Mouse (Mus musculus): ENCODE measurements around the gene Fgf22.
"Not testable (repeated sequence)": the region's sequence is repeated elsewhere in the genome, so short reads cannot be mapped to it uniquely, and the experiment has no call there.

The Fgf22 gene

DNA sequence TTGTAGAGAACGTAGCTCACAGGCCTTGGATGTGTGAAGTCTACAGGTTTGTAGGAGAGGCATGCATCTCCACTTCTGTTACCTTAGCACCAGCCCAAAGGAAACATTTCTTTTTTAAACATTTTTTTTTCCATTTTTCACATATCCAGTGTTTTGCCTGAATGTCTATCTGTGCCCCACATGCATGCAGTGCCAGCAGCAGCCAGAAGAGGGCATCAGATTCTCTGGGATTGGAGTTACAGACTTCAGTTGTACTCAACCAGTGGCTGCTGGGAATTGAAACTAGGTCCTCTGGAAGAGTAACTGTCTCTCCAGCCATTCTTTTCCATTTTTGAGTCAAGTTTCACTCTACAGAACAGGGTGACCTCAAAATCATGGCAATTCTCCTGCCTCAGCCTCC, 22.4 kb upstream of the Fgf22 start:
- DNase-seq (ENCODE audit: low read depth, low spot score) = no peak

GRCm38 (mm10) chr10:79733847-79734246, 21.0 kb upstream of the Fgf22 start:
- no peak for DNase-seq (ENCODE audit: low read depth, low spot score)

GRCm38 (mm10) chr10:79735361-79735760, 19.5 kb upstream of the Fgf22 start:
- no peak for DNase-seq (ENCODE audit: low read depth, low spot score)

DNA sequence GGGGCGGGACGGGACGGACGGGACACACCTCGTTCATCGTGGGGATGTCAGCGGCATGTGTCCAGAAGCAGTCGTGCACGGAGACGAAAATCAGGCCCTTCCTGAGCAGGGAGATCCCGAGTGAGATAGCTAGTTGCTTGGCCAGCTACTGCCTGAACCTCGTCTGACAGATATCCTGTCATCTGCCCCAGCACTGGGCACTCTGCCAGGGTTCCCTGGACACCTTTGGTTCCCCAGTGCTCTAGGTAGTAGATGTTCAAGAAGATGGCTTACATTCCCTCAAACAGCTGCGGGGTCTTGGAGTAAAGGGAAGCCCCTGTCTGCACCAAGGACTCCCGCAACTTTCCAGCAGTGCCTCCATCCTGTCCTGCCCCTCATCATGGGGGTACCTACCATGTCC, 18.2 kb upstream of the Fgf22 start:
- no peak for DNase-seq (ENCODE audit: low read depth, low spot score)

DNA sequence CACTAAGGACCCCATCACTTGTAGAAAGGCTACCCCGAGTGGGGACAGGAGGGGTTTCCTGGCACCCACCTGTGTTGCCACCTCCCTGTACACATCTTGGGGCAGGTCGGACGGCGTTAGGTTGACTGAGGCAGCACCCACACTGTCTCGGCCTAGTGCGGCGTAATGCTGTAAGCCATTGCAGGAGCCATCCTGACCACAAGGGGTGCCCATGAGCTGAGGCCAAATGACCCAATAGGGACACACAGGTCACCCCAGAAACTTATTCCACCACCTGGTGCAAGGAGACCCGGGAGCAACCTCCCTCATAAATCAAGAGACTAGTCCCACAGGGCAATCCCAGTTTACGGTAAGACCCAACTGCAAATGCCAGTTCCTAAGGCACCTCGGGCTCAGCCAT, 16.6 kb upstream of the Fgf22 start:
- DNase-seq (ENCODE audit: low read depth, low spot score) = no peak

DNA sequence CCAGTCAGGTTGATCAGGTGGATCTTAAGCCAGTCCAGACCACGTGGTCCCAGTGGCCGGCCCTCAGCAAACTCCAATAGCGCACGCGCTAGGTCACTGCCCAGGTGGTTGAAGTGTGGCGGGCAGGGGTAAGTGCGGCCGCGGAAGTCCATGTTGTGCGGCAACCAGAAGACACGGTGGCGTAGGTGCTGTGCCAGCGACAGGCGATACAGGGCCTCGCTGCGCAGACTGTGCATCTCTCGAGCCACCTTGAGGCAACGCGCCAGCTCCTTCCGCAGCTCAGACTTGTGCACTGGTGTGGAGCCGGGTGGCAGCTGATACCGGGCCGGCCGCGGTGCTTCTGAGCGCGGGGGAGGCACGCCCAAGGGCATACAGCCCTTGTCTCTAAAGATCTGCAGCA, 15.6 kb upstream of the Fgf22 start:
- DNase-seq (ENCODE audit: low read depth, low spot score) = no peak

GRCm38 (mm10) chr10:79740863-79741262, 14.0 kb upstream of the Fgf22 start:
- DNase-seq (ENCODE audit: low read depth, low spot score) = no peak

DNA sequence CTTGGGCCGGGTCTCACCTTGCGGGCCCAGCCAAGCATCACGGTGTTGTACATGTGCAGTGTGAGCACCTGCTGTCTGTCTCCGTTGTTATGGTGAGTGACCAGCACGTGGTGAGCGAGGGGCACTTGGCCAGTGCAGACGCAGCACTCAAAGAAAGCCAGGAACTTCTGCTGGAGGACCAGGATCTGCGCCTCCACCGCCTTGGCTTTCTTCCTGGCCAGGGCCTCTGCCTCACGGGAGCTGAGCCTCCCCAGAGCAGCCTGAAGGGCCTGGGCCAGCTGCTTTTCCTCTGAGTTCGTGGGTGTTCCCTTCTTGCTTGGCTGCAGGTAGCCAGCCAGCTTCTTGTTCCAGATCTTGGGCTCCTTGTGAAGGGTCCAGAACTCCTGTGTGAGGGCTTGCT, 11.7 kb upstream of the Fgf22 start:
- DNase-seq (ENCODE audit: low read depth, low spot score) = no peak

DNA sequence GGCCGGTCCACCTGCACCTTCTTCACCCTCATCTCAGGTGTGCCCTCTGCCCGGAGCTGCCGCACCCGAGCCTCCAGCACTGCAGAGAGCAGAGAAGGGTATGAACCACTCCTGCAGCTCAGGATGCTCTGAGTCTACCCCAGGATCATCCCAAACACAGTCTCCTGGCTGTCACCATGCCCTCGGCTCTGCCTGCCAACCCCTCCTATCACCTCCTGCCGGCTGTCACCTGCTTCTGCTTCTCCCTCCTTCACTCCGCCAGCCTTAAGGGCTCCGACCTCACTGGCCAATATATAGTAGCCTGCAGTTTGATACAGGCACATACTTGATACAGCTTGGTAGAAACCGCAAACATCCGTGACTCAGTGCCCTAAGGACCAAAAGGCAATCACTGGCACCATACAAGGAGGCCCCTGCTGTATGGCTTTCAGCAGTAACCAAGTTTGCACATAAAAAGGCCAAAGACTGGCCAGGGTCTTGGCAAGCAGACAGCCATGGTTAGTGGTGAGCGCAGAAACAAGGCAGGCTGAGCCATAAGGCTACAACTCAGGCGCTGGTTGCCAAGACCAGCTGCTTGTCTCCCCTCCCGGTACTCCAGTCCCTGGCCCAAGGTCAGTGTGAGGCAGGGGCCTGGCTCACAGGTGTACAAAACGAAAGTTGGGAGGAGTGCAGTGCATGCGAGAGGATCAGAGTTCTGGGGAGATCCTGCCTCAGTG, 11.1 kb upstream of the Fgf22 start:
- no peak for DNase-seq (ENCODE audit: low read depth, low spot score)

DNA sequence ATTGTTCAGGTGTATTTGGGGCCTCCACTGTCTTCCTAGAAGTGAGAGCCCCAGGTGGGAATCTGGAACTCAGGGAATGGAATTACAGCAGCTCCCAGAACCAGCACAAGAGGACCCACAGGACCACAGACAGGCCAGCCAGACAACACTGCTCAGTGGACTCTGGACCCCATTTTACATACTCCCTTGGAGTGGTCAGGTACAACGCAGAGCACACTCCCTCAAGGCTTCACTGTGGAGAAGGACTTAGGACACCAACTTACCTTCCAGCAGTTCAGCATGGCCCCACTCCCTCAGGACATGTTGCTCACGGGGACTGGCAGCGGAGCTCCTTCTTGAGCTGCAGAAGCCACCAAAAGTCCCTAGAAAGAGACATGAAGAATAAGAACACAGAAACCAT, 9.5 kb upstream of the Fgf22 start:
- DNase-seq (ENCODE audit: low read depth, low spot score) = no peak

DNA sequence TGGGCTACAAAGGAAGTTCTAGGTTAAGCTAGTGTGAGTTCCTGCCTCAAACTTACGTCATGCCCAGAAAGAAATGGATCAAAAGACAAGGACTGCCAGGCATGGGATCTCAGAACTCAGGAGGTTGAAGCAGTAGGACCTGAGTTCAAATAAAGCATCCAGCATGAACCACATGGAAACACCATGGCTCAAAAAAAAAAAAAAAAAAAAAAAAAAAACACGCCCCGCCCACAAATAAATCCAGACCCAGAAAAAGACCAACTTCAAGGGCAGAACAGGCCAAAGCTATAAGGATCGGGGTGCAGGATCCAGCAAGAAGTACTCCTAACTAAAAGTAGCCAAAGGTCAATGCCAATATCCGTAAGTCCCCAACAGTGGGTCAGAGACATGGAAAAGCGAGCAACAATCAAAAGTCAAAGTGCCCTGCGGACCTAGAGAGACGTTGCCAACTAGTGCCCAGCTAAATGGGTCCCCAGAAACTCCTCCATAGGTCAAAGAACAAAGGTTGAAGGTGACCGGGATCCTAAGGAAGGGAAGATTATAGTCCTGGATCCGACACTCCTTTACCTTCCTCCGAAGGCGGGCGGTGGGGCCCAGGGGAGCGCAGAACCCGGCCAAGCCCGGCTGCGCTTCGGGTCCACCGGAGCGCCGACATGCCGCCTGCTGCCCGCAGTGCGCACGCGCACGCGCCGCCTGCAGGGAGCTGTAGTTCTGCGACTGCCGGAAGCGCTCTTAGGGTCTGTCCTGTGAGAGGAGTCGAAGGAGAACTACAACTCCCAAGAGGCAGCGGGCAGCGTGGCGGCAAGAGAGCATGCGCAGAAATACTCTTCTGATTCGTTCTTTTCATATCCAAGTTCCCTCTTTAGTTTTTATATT, 8.7 kb upstream of the Fgf22 start, which contains the start of gene Polrmt:
Gene Polrmt, minus strand, starts transcription at position 684 of the 876 bp plus-strand sequence.
- DNase-seq (ENCODE audit: low read depth, low spot score) = peak; percentile 94

DNA sequence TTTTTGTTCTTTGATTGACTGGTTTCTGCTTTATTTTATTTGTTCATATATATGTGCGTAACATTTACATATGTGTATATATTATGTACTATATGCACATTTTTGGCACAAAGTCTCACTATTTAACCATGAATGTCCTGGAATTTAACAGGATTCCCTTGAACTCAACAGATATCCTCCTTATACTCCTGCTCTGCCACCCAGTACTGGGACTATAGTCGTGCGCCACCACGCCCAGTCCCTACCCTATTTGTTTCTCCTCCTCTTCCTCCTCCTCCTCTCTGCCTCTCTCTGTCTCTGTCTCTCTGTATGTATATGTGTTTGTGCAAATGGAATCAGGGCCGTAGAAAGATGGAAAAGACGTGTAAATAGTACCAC, 8.1 kb upstream of the Fgf22 start:
- DNase-seq (ENCODE audit: low read depth, low spot score) = no peak

DNA sequence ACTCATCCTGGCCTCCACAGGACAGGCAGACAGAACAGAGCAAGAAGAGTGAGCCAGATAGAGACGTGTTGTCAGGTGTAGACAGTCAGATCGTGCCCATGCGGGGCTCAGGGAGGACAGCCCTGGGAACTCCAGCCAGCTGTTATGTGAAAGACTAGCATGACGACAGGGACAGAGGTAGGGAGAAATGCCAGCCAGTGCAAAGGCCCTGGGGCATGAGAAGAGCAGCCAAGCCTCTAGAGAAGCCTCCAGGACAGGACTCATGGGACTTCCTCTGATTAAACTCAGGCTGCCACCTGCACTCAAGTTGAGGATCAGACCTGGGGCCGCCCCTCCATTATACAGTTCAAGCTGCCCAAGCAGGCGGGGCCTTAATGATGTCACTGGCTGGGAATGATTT, 6.4 kb upstream of the Fgf22 start:
- no peak for DNase-seq (ENCODE audit: low read depth, low spot score)

- DNase-seq (ENCODE audit: low read depth, low spot score) = no peak
Measured at GRCm38 (mm10) chr10:79755854-79756253, 978 bp downstream of the Fgf22 start.

DNA sequence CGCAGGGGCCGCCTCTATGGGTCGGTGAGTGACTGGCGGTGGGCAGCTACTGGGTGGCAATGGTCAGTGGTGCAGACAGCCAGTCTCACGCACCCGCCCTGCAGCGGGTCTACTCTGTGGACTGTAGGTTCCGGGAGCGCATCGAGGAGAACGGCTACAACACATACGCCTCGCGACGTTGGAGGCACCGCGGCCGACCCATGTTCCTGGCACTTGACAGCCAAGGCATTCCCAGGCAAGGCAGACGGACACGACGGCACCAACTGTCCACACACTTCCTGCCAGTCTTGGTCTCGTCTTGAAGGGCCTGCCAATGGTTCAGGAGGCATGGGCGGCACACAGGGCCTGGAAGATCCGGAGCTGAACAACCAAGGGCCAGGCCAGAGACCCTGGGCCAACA, 1.8 kb downstream of the Fgf22 start:
- DNase-seq (ENCODE audit: low read depth, low spot score) = no peak

DNA sequence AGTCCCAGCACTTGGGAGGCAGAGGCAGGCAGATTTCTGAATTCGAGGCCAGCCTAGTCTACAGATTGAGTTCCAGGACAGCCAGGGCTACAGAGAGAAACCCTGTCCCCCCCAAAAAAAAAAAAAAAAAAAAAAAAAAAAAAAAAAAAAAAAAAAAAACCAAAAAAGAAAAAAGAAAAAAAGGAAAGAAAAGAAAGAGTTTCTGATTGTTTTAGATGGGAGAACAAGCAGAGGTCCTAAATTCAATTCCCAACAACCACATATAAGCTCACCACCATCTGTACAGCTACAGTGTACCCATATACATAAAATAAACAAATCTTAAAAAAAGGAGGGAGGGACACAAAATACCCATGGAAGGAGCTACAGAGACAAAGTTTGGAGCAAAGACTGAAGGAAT, 4.8 kb downstream of the Fgf22 start:
- DNase-seq (ENCODE audit: low read depth, low spot score) = not testable (repeated sequence)

DNA sequence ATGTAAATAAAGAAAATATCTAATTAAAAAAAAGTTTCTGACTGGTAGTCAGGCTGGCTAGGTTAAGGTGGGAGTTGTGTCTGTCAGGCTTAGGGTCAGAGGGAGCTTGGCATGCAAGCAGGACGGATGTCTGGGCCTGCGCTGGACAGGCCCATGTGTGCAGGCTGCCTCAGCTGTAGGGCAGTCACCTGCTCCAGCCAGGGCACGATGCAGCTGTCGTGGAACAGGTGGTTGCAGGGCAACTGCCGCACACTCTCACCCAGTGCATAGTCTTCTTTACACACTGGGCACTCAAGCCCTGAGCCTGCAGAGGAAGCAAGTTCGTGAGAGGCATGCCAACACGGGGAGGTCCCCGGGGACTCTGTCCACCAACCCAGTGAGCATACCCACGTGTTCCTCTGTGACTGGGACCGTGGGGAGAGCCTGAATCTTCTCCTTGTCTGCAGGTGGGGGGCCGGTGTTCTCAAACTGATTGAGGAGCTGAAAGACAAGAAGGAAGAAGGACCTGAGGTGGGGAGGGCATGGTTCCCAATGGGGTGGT, 5.8 kb downstream of the Fgf22 start:
- DNase-seq (ENCODE audit: low read depth, low spot score) = no peak

GRCm38 (mm10) chr10:79762875-79763274, 8.0 kb downstream of the Fgf22 start:
- no peak for DNase-seq (ENCODE audit: low read depth, low spot score)

- DNase-seq (ENCODE audit: low read depth, low spot score) = no peak
Measured at GRCm38 (mm10) chr10:79764234-79764633, 9.4 kb downstream of the Fgf22 start.

- no peak for DNase-seq (ENCODE audit: low read depth, low spot score)
Measured at GRCm38 (mm10) chr10:79765228-79765745, 10.4 kb downstream of the Fgf22 start.

DNA sequence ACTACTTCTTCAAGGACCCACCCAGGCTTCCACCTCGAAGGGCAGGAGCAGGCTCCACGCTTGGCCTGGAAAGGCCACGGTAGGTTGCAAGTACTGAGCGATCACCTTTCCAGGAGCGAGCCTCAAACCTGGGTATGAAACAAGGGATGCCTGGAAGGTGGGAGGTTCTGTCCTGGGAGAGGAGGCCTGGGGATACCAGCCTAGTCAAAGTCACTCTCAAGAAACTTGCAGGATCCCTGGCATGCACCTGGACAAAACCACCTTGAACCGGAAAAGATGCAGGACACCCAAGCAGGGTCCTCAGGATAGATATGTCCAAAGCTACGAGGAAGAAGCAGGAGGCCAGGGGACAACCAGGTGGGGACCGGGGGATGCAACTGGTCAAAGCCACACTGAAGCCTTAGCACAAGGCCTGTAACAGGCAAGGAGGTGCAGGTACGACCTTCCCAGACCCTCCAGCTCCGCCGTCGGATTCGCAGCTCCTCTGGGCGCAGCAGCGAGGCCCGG, 11.2 kb downstream of the Fgf22 start:
- DNase-seq (ENCODE audit: low read depth, low spot score) = no peak

Data from c-Kit-negative CD71-positive TER-119-positive erythroid progenitor cells, embryonic 14.5 days (primary cell).